Mouse (Mus musculus): ENCODE measurements around the gene Pitx2.

Pitx2 gene

GRCm38 (mm10) chr3:129218371-129218921, 18.8 kb downstream of the Pitx2 start:
- no peak for DNase-seq

DNA sequence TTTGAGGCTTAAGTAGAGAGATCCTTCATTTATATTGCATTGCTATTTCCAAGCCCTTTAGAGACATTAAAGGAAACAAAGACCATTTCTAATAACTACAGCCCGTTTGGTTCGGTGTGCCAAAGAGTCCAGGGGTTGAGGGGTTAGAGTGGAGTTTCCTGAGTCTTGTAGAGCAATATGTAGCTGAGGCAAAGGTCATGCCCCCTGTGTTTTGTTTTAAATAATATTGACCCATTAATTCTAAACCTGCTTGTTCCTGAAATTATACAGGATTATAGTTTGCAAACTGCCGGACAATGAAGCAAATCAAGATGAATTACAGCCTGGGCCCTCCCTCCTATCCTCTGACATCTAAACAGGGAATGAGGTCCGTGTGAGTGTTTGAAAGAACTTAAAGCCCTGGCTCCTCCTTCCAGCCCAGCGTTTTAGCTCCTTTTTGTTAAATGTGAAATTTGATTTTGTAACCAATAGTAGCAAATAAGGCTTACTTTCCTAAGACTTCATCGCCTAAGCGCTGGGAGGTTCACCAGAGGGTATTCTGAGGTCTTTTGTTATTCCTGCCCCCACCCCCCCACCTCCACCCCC, 20.5 kb downstream of the Pitx2 start:
- DNase-seq, result no peak

DNA sequence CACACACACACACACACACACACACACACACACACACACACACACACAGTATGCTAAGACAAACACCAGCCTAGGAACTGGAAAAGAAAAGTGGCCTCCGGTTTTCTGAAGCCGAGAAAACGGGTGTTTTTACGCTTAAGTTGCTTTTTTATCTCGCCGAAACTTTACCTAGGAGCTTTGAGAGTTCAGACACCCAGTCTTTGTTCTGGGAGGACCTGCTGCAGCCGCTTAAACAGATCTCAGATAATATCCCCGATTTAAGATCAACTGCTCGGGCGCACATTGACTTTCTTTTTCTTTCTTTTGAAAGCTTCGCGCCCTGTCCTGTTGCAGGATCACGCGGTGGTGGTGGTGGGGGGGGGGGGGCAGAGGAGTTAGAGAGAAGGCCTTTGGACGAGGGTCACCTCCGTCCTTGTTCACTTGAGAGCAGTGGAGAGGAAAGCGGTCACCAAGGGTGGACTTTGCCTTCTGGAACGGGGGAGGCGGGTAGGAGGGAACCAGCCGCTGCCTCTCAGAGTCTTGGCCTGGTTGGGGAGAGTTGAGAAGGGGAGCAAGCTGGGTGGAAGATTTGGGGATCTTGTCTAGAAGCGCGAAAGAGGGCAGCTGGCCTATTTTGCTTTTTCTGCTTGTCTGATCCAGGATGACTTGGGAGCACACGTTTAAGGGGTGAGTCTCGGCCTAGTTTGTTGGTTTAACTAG, 21.2 kb downstream of the Pitx2 start:
- DNase-seq, result no peak

DNA sequence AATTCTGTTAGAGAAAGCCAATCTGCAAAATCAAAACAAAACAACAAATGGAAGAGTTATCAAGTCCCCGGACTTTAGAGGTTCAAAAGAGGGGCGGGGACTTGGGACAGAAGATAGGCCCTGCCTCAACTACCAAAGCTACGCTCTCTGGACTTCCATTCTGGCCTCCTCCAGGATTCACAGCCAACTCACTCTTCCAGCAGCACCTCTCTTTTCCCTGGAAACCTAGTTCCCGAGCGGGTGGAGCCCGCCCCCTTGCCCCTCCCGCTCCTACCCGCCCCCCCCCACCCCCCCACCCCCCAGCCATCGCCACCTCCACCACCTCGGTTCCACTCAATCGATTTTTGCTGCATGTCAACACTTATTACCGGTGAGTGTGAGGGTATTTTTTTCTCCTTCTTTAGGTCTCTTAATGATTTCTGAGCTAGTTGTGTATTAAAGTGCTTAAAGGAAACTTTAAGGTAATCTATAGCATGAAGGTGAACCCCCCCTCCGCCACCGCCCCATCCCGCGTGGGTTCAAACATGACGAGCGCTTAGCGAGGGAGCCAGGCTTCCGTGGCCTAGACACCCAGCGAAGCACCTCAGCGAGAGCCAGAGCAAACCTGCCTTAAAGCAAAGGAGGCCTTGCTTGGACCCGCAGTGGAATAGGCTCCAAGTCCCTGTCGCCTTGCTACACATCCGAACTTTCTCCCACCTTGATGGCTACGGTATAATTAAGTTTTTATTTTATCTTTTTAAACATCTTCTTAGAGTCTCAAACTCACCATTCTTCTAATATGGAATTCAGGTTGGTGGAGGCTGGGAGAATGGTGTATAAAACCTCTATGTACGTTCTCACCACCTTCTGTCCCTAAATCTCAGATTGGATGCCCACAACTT, 21.9 kb downstream of the Pitx2 start:
- DNase-seq, result no peak

- DNase-seq, result no peak
Measured at GRCm38 (mm10) chr3:129222448-129223290, 23.0 kb downstream of the Pitx2 start.

- no peak for DNase-seq
Measured at GRCm38 (mm10) chr3:129223401-129223800, 23.7 kb downstream of the Pitx2 start.

DNA sequence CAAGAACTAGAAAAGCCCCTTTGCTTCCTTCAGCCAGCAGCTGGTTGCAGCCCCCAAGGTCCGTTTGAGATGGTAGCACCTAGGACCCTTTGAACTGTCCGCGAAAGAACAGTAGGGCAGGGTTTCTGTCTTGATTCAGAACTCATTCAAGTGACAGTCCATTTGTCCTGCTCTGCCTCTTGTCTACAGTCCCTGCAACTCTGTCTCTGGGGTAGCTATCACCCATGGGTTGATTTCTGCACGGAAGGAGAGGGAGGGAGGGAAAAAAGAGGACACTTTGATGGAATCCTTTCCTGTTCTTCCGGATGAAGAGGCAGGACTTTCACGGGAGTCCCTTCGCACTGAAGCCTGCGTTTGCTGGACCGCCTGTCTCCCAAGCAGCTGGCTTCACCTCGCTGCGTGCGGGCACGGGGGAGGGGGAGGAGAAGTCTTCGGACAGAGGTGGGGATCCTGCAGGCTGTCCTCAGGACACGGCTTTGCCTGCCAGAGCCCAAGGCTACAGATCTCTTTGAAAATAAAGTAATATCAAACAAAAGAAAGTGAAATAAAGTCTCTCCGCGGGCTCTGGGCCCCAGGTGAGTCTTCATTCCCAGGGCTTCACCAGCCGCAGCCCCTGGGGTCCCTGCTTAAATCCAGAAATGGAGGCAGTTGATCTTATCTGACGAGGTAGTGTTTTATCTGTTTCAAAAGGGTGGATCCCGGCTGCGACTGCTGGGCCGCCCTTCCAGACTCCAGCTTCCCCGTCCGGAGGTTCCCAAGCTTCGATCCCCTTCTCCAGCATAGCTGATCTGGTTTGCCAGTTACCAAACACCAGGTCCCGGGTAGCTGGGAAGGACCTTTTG, 24.5 kb downstream of the Pitx2 start:
- DNase-seq, result no peak

DNA sequence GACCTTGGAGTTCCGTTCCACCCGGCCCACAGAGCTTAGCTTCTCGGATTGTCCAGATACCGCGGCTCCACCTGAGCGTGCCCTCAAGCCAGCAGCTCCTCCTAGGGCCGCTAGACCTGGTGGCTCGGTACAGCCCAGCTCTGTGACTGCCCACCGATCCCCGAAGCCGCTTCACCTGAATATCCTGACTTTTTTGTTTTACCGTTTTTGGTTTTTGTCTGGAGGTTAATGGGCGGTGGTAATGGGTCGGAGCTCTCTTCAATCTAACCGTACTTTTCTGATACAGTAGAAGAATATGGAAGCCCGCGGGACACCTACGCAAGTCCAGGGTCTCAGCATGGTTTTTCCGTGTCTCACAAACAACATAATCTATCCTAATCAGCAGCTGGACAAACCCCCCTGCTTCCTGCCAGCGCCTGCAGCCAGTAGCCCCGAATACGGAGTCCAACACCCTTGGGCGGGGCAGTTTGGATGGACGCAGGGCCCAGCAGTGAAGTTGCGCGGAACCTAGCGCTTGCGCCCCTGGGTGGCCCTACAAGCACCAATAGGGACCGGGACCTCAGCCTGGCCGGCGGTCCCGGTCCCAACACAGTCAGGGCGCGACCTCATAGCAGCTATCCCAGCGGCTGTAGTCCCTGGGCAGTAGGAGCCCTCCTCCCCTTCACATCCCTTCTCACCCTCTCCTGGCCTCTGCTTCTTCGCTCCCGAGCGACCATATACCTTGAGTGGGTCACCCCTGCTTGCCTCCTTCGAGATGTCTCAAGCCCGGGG, 25.3 kb downstream of the Pitx2 start:
- no peak for DNase-seq

GRCm38 (mm10) chr3:129225577-129226289, 26.1 kb downstream of the Pitx2 start:
- no peak for DNase-seq

DNA sequence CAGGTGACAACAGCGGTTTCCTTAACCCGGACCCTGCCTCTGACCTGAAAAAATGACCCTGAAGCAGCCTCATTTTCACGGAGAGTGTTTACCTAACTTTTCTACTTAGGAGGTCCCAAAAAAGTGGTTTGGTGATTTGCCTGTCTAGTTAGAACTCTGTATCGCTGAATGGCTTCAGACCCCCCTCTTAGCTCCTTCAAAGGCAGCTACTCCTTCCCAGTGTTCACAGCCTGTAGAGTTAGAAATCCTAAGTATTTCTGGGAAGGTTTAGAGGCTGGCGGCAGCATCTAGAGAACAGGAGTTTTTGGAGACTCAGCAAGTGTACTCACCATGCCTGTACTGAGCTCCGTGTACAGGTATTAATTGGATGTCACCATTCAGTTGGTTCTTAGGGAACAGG, 27.0 kb downstream of the Pitx2 start:
- no peak for DNase-seq

DNA sequence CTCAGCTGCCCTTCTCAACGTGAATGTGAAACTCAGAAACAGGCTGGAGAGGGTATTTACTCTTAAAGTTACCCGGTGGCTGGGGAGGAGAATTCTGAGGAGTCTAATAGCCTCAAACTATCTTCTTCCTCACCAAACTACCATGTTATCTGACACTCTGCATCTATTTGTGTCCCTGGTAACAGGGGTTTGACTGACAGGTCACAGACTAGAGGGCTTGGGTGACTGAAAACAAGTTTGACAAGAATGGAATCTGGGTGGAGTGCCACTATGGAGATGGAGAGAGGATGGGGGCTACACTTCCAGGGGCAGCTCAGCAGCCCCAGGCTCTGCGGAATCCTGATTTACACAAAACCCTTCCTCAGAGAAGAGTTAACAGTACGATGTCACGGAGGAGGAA, 27.7 kb downstream of the Pitx2 start:
- DNase-seq, result no peak

DNA sequence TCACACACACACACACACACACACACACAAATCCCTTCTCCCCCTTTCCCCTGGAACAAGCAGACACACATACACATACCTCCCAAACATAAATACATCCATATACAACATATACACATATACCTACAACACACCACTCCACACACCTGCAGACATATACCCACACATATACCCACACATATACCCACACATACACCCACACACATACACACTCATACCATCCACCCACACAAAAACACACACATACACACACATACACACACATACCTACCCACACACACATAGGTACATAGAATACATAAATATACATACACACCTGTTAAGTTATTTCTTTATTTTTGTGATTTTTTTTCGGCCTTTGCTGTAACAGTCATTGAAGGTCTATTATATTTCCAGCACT, 38.3 kb downstream of the Pitx2 start:
- DNase-seq, result no peak

DNA sequence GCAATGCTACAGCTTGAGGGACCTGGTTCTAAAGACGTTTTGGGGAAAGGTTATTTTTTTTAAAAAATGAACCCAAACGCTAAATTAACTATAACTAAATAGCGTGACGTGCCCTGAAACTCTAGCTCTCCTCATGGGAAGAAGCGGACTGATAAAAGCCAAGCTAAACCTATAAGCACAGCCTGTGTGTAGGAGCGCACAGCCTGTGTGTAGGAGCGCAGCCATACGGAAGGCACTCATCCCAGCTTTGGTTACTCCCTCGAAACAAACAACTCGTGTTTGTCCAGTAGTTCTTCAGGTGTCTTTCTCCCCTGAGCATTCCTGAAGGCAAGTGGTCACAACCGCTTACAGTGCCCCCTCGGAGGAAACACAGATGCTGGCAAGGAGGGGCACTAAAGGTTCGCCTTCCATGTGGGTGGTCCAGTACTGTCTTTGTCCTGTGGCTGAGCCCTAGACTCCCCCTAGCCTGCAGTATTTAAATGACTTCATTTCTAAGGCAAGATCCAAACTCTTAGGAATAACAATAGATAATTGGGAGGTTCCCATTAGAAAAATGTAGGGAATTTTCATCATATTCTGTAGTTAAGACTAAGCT, 39.1 kb downstream of the Pitx2 start:
- no peak for DNase-seq

DNA sequence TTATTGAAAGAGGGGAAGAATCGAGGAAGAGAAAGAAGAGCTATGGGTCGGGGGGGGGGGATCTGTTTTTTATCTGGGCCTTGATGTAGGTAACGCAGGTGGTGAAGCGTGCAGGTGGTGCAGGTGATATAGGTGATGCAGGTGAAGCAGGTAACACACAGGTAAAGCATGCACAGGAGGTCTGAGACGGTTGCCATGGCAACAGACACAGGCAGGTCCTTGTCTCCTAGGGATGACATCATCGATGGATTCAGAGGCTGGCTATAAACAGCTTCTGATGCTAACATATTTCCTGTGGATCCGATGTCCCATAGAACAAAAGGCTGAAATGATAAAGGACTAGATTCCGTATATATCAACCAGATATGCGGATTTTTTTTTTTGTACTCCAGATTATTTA, 51.3 kb downstream of the Pitx2 start:
- no peak for DNase-seq

GRCm38 (mm10) chr3:129254246-129254645, 54.6 kb downstream of the Pitx2 start:
- no peak for DNase-seq

GRCm38 (mm10) chr3:129256283-129256682, 56.6 kb downstream of the Pitx2 start:
- DNase-seq, result no peak

DNA sequence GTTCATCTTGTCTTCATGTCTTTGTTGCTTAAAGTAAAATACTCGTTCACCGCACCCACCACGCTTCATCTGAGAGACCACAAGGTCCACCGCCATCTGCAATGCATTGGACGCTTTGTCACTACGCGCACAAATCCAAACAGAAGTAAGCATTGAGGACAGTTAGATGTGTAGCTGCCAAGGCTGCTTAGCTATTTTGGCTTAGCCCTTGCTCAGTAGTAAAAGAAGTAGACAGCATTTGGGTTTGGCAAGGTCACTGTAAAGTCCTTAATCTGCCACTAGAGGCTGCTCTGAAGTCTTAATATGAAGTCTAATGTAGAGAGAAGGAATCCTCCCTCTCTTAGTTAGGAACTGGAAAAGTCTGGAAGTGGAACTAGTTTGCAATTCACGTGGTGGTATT, 57.1 kb downstream of the Pitx2 start:
- DNase-seq, result no peak

DNA sequence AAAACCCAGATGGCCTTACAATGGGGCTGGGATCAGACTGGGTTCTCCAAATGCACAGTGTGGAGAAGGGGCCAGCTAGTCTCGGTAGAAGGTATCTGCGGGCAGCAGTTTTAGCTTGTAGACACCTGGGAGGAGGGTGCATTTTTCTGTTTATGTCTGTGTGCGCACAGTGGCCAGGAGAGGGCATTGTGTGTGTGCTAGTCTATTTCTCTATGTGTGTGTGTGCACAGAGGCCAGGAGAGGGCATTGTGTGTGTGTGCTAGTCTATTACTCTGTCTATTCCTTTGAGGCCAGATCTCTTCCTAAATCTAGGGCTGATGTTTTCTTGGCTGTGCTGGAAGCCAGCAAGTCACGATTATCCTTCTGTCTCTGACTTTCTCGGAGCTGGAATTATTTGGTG, 58.8 kb downstream of the Pitx2 start:
- DNase-seq, result no peak

Measured in thymus, postnatal 14 days (tissue).